Mouse (Mus musculus) heart, embryonic 13.5 days (tissue): ENCODE data around the gene Tpp1. TPM values are rescaled to one million over a fixed set of nuclear protein-coding genes. Genes with fewer than 3 reads are reported as not detected.

Experiments used
- ATAC-seq: fragments of 200-750 bp; cut with Nextera tagmentation; 2 replicates; pipeline ENCODE4 v1.8.0; 2017; ENCODE audit warnings: moderate TSS enrichment; ENCODE audit not compliant: insufficient number of reproducible peaks, low FRiP score, low TSS enrichment; ENCODE audit errors: extremely low read depth
- H3K27ac ChIP-seq: fragments of 300-500 bp; sonication (generic); replicated peaks from 2 replicates; pipeline ENCODE4 v1.5.1; 2015; ENCODE audit warnings: moderate library complexity, mild to moderate bottlenecking, inconsistent platforms
- H3K27me3 ChIP-seq: fragments of 300-500 bp; sonication (generic); replicated peaks from 2 replicates; pipeline ENCODE4 v1.6.1; 2015; ENCODE audit warnings: mild to moderate bottlenecking, inconsistent platforms
- H3K36me3 ChIP-seq: fragments of 300-500 bp; sonication (generic); 2 replicates; pipeline ENCODE4 v1.6.1; 2015; ENCODE audit warnings: mild to moderate bottlenecking, inconsistent platforms
- H3K4me1 ChIP-seq: fragments of 300-500 bp; sonication (generic); 2 replicates; pipeline ENCODE4 v1.6.1; 2015; ENCODE audit warnings: inconsistent platforms
- H3K4me2 ChIP-seq: fragments of 300-500 bp; sonication (generic); 2 replicates; pipeline ENCODE4 v1.6.1; 2015; ENCODE audit warnings: inconsistent platforms, mild to moderate bottlenecking, moderate library complexity
- H3K4me3 ChIP-seq: fragments of 300-500 bp; sonication (generic); 2 replicates; pipeline ENCODE4 v1.5.1; 2015; ENCODE audit warnings: moderate library complexity, mild to moderate bottlenecking, inconsistent platforms
- H3K9ac ChIP-seq: fragments of 300-500 bp; sonication (generic); 2 replicates; pipeline ENCODE4 v1.6.1; 2015; ENCODE audit warnings: inconsistent platforms, mild to moderate bottlenecking, moderate library complexity
- H3K9me3 ChIP-seq: fragments of 300-500 bp; sonication (generic); 2 replicates; pipeline ENCODE4 v1.6.1; 2016; ENCODE audit warnings: inconsistent platforms
- WGBS: fragments of 180-500 bp; shearing (Covaris S2); methylation state at CpG from one replicate; pipeline ENCODE4 v1.1.7; 2015; ENCODE audit warnings: mixed read lengths; 5-methylcytosine and 5-hydroxymethylcytosine counted together
- polyA plus RNA-seq: library from polyadenylated mRNA; unstranded; fragments of >200 nt; fragmentation: Nextera tagmentation; extraction: Ambion mirVana; gene quantifications from 2 replicates; pipeline ENCODE4 v1.2.1, GENCODE M21; 2015

Gene Tpp1
- polyA plus RNA-seq, 1 experiment from 2014 or later: 80.7 TPM

GRCm38 (mm10) chr7:105726144-105726979 is 25.7 kb downstream of the Tpp1 start:
- H3K27me3 ChIP-seq: no peaks in the 10 kb centered on the region
- H3K9ac ChIP-seq: 0 out of 2 replicates have a peak overlapping the region, but pooled peaks have one; percentile 21
- H3K4me1 ChIP-seq: no peaks in the 10 kb centered on the region
- H3K4me3 ChIP-seq: no peak overlapping the region
- H3K9me3 ChIP-seq: no peaks in the 10 kb centered on the region
- H3K4me2 ChIP-seq: no peak overlapping the region
- no peak overlapping the region for H3K27ac ChIP-seq
- ATAC-seq: no peak
- WGBS: 77% methylated on average over 4 of the region's 4 CpGs
- peaks cover 29% of the 10 kb centered on the region for H3K36me3 ChIP-seq

- H3K27me3 ChIP-seq: no peaks in the 10 kb centered on the region
- no peaks in the 10 kb centered on the region for H3K36me3 ChIP-seq
- no peak overlapping the region for H3K4me3 ChIP-seq
- H3K9me3 ChIP-seq: no peaks in the 10 kb centered on the region
- ATAC-seq: no peak
- H3K4me1 ChIP-seq: no peaks in the 10 kb centered on the region
- 64% methylated on average over 2 of the region's 2 CpGs for WGBS
- H3K27ac ChIP-seq: no peak overlapping the region
- no peak overlapping the region for H3K4me2 ChIP-seq
- no peak overlapping the region for H3K9ac ChIP-seq
These were observed 30.1 kb downstream of the Tpp1 start for GRCm38 (mm10) chr7:105721916-105722315.

- H3K4me3 ChIP-seq: no peak overlapping the region
- H3K27me3 ChIP-seq: no peaks in the 10 kb centered on the region
- no peak overlapping the region for H3K9ac ChIP-seq
- 53% methylated on average over 3 of the region's 3 CpGs for WGBS
- no peaks in the 10 kb centered on the region for H3K4me1 ChIP-seq
- ATAC-seq: no peak
- H3K4me2 ChIP-seq: no peak overlapping the region
- H3K36me3 ChIP-seq: no peaks in the 10 kb centered on the region
- H3K27ac ChIP-seq: no peak overlapping the region
- no peaks in the 10 kb centered on the region for H3K9me3 ChIP-seq
These were observed 36.7 kb downstream of the Tpp1 start for GRCm38 (mm10) chr7:105715366-105715765.

- no peak overlapping the region for H3K27ac ChIP-seq
- no peaks in the 10 kb centered on the region for H3K27me3 ChIP-seq
- H3K4me1 ChIP-seq: no peaks in the 10 kb centered on the region
- 77% methylated on average over 5 of the region's 5 CpGs for WGBS
- no peak overlapping the region for H3K9ac ChIP-seq
- no peak overlapping the region for H3K4me2 ChIP-seq
- no peak overlapping the region for H3K4me3 ChIP-seq
- no peaks in the 10 kb centered on the region for H3K9me3 ChIP-seq
- H3K36me3 ChIP-seq: no peaks in the 10 kb centered on the region
- ATAC-seq: no peak
These were observed 43.3 kb downstream of the Tpp1 start for GRCm38 (mm10) chr7:105708733-105709132.

GRCm38 (mm10) chr7:105703816-105704215 is 48.2 kb downstream of the Tpp1 start:
- Histone ChIP-seq H3K4me2 (no peak overlapping the region), H3K4me3 (no peak overlapping the region), H3K9me3 (no peaks in the 10 kb centered on the region), H3K27me3 (no peaks in the 10 kb centered on the region), H3K4me1 (no peaks in the 10 kb centered on the region), H3K36me3 (no peaks in the 10 kb centered on the region), H3K27ac (no peak overlapping the region), H3K9ac (no peak overlapping the region)
- 74% methylated on average over 4 of the region's 4 CpGs for WGBS
- no peak for ATAC-seq

GRCm38 (mm10) chr7:105703184-105703583 is 48.9 kb downstream of the Tpp1 start:
- WGBS: 73% methylated on average over 16 of the region's 16 CpGs

More at GRCm38 (mm10) chr7:105703184-105703583, 48.9 kb downstream of the Tpp1 start:
- no peaks in the 10 kb centered on the region for H3K27me3 ChIP-seq
- H3K27ac ChIP-seq: no peak overlapping the region
- no peaks in the 10 kb centered on the region for H3K36me3 ChIP-seq
- H3K4me3 ChIP-seq: no peak overlapping the region
- H3K4me2 ChIP-seq: no peak overlapping the region
- no peak for ATAC-seq
- H3K9ac ChIP-seq: no peak overlapping the region
- H3K4me1 ChIP-seq: no peaks in the 10 kb centered on the region
- H3K9me3 ChIP-seq: no peaks in the 10 kb centered on the region

Other genes starting within 250 kb of the Tpp1 start
- 50.0 and 55.7 TPM in 2 replicates for gene Smpd1, start 197.9 kb downstream of the Tpp1 start, polyA plus RNA-seq
- gene Apbb1, start 170.6 kb downstream of the Tpp1 start, polyA plus RNA-seq: 45.6 and 48.3 TPM in 2 replicates
- gene Hpx, start 152.1 kb downstream of the Tpp1 start, polyA plus RNA-seq: 0.72 and 5.2 TPM in 2 replicates
- gene Trim3, start 118.7 kb downstream of the Tpp1 start, polyA plus RNA-seq: 24.2 and 24.5 TPM in 2 replicates
- 162 and 171 TPM in 2 replicates for gene Timm10b, start 112.2 kb downstream of the Tpp1 start, polyA plus RNA-seq
- gene Arfip2, start 111.8 kb downstream of the Tpp1 start, polyA plus RNA-seq: 41.7 and 50.5 TPM in 2 replicates
- 23.5 and 31.6 TPM in 2 replicates for gene Gm45799, start 111.7 kb downstream of the Tpp1 start, polyA plus RNA-seq
- gene Dnhd1, start 101.4 kb downstream of the Tpp1 start, polyA plus RNA-seq: 0.44 and 0.60 TPM in 2 replicates
- gene Ilk, start 15.6 kb downstream of the Tpp1 start, polyA plus RNA-seq: 354 and 386 TPM in 2 replicates
- gene Rrp8, start 14.8 kb downstream of the Tpp1 start, polyA plus RNA-seq: 25.0 and 25.1 TPM in 2 replicates
- gene Taf10, start 7.9 kb downstream of the Tpp1 start, polyA plus RNA-seq: 120 and 134 TPM in 2 replicates
- gene Dchs1, start 35.4 kb upstream of the Tpp1 start, polyA plus RNA-seq: 4.7 and 5.9 TPM in 2 replicates
- gene Mrpl17, start 58.9 kb upstream of the Tpp1 start, polyA plus RNA-seq: 226 and 239 TPM in 2 replicates
- 0.56 TPM in 1 of 2 replicates, not detected in the other for gene Gm4070, start 201.7 kb upstream of the Tpp1 start, polyA plus RNA-seq